ENCODE assay signal across 11 mouse cellular contexts in the genomic region with DNA sequence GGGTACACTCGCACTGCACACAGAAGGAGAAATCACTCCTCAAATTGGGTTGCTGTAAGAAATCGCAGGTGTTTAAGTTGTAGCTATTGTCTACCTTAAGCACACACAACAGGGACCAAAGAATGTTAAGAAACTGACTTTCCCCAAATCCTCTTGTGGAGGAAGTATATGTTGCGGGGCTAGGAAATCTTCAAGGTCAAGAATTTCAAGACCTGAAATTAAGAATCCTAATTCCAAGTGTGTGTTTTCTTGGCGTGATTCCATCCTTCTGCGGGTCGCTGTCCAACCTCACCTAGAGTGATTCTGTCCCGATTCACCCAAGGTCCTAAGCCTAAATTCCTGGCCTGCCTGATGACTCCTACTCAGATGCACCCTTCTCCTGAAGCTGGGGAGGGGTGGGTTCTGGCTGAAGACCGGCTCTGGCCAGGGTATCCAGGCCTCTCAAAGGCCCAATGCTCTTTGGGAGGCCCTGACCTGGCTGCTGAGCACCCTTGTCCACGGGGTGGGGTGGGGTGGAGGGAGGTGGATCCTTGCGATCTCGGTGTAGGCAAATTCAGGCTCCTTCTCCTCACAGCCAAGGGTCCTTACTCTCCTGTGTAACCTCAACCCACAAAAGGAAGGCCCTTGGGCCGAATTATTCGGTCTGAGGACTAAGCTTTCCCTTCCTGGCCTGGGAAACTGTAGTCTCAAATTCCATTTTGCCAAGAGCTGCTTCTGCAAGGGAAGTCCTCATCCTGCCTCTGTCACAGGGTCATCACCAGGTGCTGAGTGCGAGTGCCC. TPM values are rescaled to one million over a fixed set of nuclear protein-coding genes. Genes with fewer than 3 reads are reported as not detected.
DNase-seq lines count a peak whose midpoint lies in the region; ATAC-seq and TF ChIP-seq lines count a peak whose summit lies in the region.
"Had no signal": no experiment of that assay in that cellular context is flagged by ENCODE, and none has a peak within 500 bp of the region (broad histone marks: within the 10 kb centered on the region; RNA-seq: fewer than 3 reads in every experiment).

No protein-coding gene starts in this region.

- H3K27me3 ChIP-seq in stomach, embryonic 14.5 days (ENCODE audit: control insufficient read depth, insufficient read depth, low read length): 0 out of 2 replicates have a peak, but pooled peaks cover 3% of the 10 kb centered on the region
- H3K27me3 ChIP-seq in stomach, postnatal 0 days (ENCODE audit: control insufficient read depth, insufficient read depth, low read length): peaks cover 4% of the 10 kb centered on the region; the same call in 1 of the 2 replicates
- peaks cover 51% of the 10 kb centered on the region for H3K27me3 ChIP-seq in embryonic facial prominence, embryonic 14.5 days (replicated peaks; ENCODE audit: control insufficient read depth, insufficient read depth, low read length)
- H3K27me3 ChIP-seq in hindbrain, embryonic 15.5 days: no peaks in the 10 kb centered on the region
- H3K27me3 ChIP-seq in neural tube, embryonic 15.5 days (replicated peaks): no peaks in the 10 kb centered on the region

- no peak overlapping the region for H3K9ac ChIP-seq in stomach, embryonic 14.5 days (replicated peaks; ENCODE audit: low read depth, low read length)
- H3K9ac ChIP-seq in stomach, postnatal 0 days (ENCODE audit: low read length): no peak overlapping the region
- H3K9ac ChIP-seq in embryonic facial prominence, embryonic 14.5 days (ENCODE audit: low read depth, low read length): no peak overlapping the region
- no peak overlapping the region for H3K9ac ChIP-seq in hindbrain, embryonic 15.5 days
- H3K9ac ChIP-seq in neural tube, embryonic 15.5 days (replicated peaks): no peak overlapping the region

- intact Hi-C loops in heart, postnatal 25 days (cut with DNase I): no loop called here

- no peak for DNase-seq in stomach, postnatal 0 days (ENCODE audit: low spot score)
- DNase-seq in embryonic facial prominence, embryonic 14.5 days (ENCODE audit: low spot score): no peak
- DNase-seq in yolk sac, embryonic 10.5 days (ENCODE audit: low spot score): no peak
- DNase-seq in ovary, adult 18-20 months (ENCODE audit: low spot score): no peak
- no peak for DNase-seq in heart, postnatal 25 days (ENCODE audit: low spot score)
- DNase-seq: adrenal gland, postnatal 25 days; kidney, adult 11 months; lung, adult 18-20 months had no signal

- H3K9me3 ChIP-seq in stomach, embryonic 14.5 days (ENCODE audit: control insufficient read depth, low read depth, low read length): no peaks in the 10 kb centered on the region
- H3K9me3 ChIP-seq in stomach, postnatal 0 days (ENCODE audit: control insufficient read depth, low read length): no peaks in the 10 kb centered on the region
- no peaks in the 10 kb centered on the region for H3K9me3 ChIP-seq in embryonic facial prominence, embryonic 14.5 days (ENCODE audit: control insufficient read depth, low read length)
- no peaks in the 10 kb centered on the region for H3K9me3 ChIP-seq in hindbrain, embryonic 15.5 days
- no peaks in the 10 kb centered on the region for H3K9me3 ChIP-seq in neural tube, embryonic 15.5 days (replicated peaks)

- peaks cover 23% of the 10 kb centered on the region for H3K4me1 ChIP-seq in stomach, embryonic 14.5 days (ENCODE audit: control insufficient read depth, insufficient read depth, low read length)
- 0 out of 2 replicates have a peak, but pooled peaks cover 2% of the 10 kb centered on the region for H3K4me1 ChIP-seq in stomach, postnatal 0 days (replicated peaks; ENCODE audit: control insufficient read depth, insufficient read depth)
- H3K4me1 ChIP-seq in embryonic facial prominence, embryonic 14.5 days (ENCODE audit: control insufficient read depth, insufficient read depth, low read length): peaks cover 24% of the 10 kb centered on the region; the same call in 1 of the 2 replicates
- H3K4me1 ChIP-seq in hindbrain, embryonic 15.5 days (replicated peaks): peaks cover 53% of the 10 kb centered on the region
- peaks cover 56% of the 10 kb centered on the region for H3K4me1 ChIP-seq in neural tube, embryonic 15.5 days

- no peak overlapping the region for H3K4me3 ChIP-seq in stomach, embryonic 14.5 days (ENCODE audit: low read depth, low read length)
- H3K4me3 ChIP-seq in stomach, postnatal 0 days (ENCODE audit: low read depth, low read length): no peak overlapping the region
- H3K4me3 ChIP-seq in embryonic facial prominence, embryonic 14.5 days (ENCODE audit: low read depth, low read length): no peak overlapping the region
- no peak overlapping the region for H3K4me3 ChIP-seq in hindbrain, embryonic 15.5 days
- no peak overlapping the region; the same call in 1 of the 2 replicates for H3K4me3 ChIP-seq in neural tube, embryonic 15.5 days (replicated peaks)

- TF ChIP-seq CTCF in stomach, postnatal 0 days (IDR thresholded peaks at IDR 0.05; ENCODE audit: low read depth): no peak

- no peak overlapping the region for H3K4me2 ChIP-seq in stomach, embryonic 14.5 days (replicated peaks; ENCODE audit: low read depth, low read length)
- no peak overlapping the region for H3K4me2 ChIP-seq in stomach, postnatal 0 days (replicated peaks; ENCODE audit: low read depth)
- peak overlapping the region; percentile 65; the same call in 1 of the 2 replicates for H3K4me2 ChIP-seq in embryonic facial prominence, embryonic 14.5 days (ENCODE audit: low read depth, low read length)
- H3K4me2 ChIP-seq in hindbrain, embryonic 15.5 days: peak overlapping the region; percentile 74
- H3K4me2 ChIP-seq in neural tube, embryonic 15.5 days: peak overlapping the region; percentile 90

- no peak for TF ChIP-seq EP300 in stomach, postnatal 0 days (optimal IDR thresholded peaks at IDR 0.05)

- 36% methylated on average over 14 of the region's 14 CpGs for WGBS in stomach, embryonic 14.5 days
- 48% methylated on average over 14 of the region's 14 CpGs for WGBS in stomach, postnatal 0 days
- WGBS in embryonic facial prominence, embryonic 14.5 days: 21% methylated on average over 13 of the region's 14 CpGs
- WGBS in hindbrain, embryonic 15.5 days: 42% methylated on average over 14 of the region's 14 CpGs
- WGBS in neural tube, embryonic 15.5 days: 34% methylated on average over 14 of the region's 14 CpGs

- no peak overlapping the region for H3K27ac ChIP-seq in stomach, embryonic 14.5 days (ENCODE audit: low read length)
- H3K27ac ChIP-seq in stomach, postnatal 0 days (replicated peaks): no peak overlapping the region
- no peak overlapping the region for H3K27ac ChIP-seq in embryonic facial prominence, embryonic 14.5 days (replicated peaks; ENCODE audit: low read depth, low read length)
- H3K27ac ChIP-seq in hindbrain, embryonic 15.5 days (replicated peaks): peak overlapping the region; percentile 4; the same call in 1 of the 2 replicates
- no peak overlapping the region for H3K27ac ChIP-seq in neural tube, embryonic 15.5 days (replicated peaks)

- ATAC-seq in stomach, embryonic 14.5 days (ENCODE audit: insufficient number of reproducible peaks, insufficient read depth, low FRiP score, low read depth): peak; percentile 4; the same call in 1 of the 2 replicates
- ATAC-seq in stomach, postnatal 0 days (ENCODE audit: low FRiP score, low TSS enrichment): no peak
- ATAC-seq in embryonic facial prominence, embryonic 14.5 days (ENCODE audit: low read depth): no peak
- no peak for ATAC-seq in hindbrain, embryonic 15.5 days (ENCODE audit: low FRiP score, low read depth)
- ATAC-seq in neural tube, embryonic 15.5 days (ENCODE audit: low FRiP score): no peak

- no peaks in the 10 kb centered on the region for H3K36me3 ChIP-seq in stomach, embryonic 14.5 days (ENCODE audit: control insufficient read depth, insufficient read depth, low read length)
- H3K36me3 ChIP-seq in stomach, postnatal 0 days (ENCODE audit: control insufficient read depth, insufficient read depth, low read length): no peaks in the 10 kb centered on the region
- H3K36me3 ChIP-seq in embryonic facial prominence, embryonic 14.5 days (ENCODE audit: control insufficient read depth, insufficient read depth, low read length): no peaks in the 10 kb centered on the region
- H3K36me3 ChIP-seq in hindbrain, embryonic 15.5 days: no peaks in the 10 kb centered on the region
- no peaks in the 10 kb centered on the region for H3K36me3 ChIP-seq in neural tube, embryonic 15.5 days

RNA-seq across cellular contexts. Expression of a gene that starts 11.9 kb away (rescaled TPM):
- polyA plus RNA-seq in stomach, embryonic 14.5 days (2014; fragmentation: Nextera tagmentation; extraction: Ambion mirVana): 30.1 and 31.4 TPM in 2 replicates
- polyA plus RNA-seq in stomach, postnatal 0 days (2015; fragmentation: Nextera tagmentation; extraction: Ambion mirVana): 5.8 and 6.3 TPM in 2 replicates
- 17.9 and 19.4 TPM in 2 replicates for polyA plus RNA-seq in embryonic facial prominence, embryonic 14.5 days (2014; fragmentation: Nextera tagmentation; extraction: Ambion mirVana)
- polyA plus RNA-seq in hindbrain, embryonic 15.5 days (2015; fragmentation: Nextera tagmentation; extraction: Ambion mirVana): 51.8 and 57.4 TPM in 2 replicates
- 30.3 and 37.8 TPM in 2 replicates for polyA plus RNA-seq in neural tube, embryonic 15.5 days (2015; fragmentation: Nextera tagmentation; extraction: Ambion mirVana)
- 1 to 10 TPM; 2.3 to 2.9 TPM for total RNA-seq in heart, postnatal 25 days (2021)

Comparison
In these comparisons a context has a peak if more than half of its experiments do, and no peak if none do; other contexts are left out.
1. H3K4me2 ChIP-seq: peak in embryonic facial prominence, embryonic 14.5 days (single experiment), hindbrain, embryonic 15.5 days (single experiment) and neural tube, embryonic 15.5 days (single experiment); none in stomach, embryonic 14.5 days (single experiment) and stomach, postnatal 0 days (single experiment).